Mouse (Mus musculus): ENCODE results near the gene Cct2.

Gene Cct2

GRCm38 (mm10) chr10:117063254-117064021 lies at the start of gene Cct2:
Cct2 (minus strand) TSS chr10:117063814.
- peak; percentile 80 to 87 for DNase-seq (ENCODE audit: low spot score in 2 of 2)

DNA sequence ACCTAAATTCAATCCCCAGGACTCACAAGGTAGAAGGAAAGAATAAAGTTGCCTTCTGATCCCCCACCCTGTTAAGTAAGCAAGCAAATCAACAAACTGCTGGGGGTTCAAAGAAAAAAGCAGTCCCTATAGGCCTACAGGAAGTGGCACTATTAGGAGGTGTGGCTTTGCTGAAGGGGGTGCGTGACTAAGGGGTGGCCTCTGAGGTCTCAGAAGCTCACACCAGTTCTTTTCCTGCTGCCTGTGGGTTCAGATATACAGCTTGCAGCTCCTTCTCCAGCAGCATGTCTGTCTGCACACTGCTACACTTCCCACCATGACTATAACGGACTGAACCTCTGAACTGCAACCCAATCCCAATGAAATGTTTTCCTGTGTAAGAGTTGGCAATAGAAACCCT lies 48.9 kb upstream of the Cct2 start:
- DNase-seq (ENCODE audit: low spot score in 2 of 2), result no peak

DNA sequence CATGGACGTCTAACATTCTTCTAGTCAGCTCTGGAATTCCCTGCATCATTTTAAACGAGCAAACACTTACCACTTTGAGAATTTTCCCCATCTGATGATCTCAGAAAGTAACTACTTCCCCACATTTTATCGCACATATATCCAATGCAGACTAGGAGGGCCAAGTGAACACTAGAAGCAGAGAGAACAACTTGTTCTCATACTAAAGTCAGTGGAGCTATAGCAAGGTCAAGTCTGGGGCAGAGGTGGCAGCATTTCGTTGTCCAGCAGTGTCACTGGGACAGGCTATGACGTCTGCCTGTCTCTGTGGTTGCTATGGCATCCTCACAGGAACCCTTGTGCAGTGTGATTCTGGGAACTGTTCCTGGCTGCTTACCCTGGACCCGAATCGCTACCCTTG lies 47.8 kb upstream of the Cct2 start:
- DNase-seq (ENCODE audit: low spot score in 2 of 2), result no peak

DNA sequence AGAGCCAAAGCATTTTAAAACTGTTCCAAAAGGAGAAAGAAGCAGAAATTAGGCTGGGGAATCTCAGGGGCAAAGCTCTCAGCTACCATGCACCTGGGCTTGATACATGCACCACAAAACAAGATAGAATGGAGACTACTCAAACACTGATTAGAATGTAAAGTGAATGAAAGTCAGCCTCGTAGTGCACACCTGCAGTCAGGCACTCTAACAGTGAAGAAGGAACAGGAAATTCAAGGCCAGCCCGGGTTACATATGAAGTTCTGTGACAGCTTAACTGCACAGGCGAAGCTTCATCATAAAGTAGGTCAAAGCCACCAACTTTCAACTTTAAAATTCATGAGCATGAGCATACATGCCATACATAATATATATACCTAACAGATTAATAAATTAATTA lies 46.7 kb upstream of the Cct2 start:
- no peak for DNase-seq (ENCODE audit: low spot score in 2 of 2)

DNA sequence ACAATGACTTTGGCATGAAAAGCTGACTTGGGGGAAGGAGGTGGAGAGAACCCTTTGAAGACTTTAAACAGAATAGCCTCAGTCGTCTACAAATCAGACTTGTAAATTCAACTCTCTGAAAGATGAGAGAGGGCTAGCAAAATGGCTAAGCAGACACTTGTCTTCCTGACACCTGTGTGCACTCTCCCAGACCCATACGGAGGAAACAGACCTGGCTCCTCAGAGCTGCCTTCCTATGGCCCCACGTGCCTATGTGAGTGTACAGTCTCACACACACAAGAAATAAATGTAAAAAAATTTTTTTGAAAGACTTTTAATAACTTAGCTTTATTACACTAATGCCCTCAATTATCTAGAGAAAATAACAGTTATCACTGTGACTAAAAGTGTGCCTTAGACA lies 43.1 kb upstream of the Cct2 start:
- DNase-seq (ENCODE audit: low spot score in 2 of 2), result no peak

DNA sequence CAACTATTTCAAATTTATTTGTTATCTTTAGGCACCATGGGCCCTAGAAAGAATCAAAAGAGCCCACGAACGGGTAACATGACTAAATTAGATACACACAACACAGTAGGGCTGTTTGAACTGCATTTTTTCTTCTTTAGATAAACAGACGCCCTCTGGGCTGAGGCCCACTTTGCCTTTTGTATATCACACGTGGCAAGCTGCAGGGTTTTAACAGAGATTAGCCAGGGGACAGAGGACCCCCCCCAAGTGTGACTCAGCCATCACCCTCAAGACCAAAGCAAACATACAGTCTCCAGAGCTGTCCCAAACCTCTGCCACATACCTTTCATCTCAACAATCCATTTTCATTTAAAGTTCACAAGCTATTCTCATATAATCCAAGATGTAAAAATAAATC lies 42.6 kb upstream of the Cct2 start:
- DNase-seq (ENCODE audit: low spot score in 2 of 2), result no peak

- no peak for DNase-seq (ENCODE audit: low spot score in 2 of 2)
Observed at GRCm38 (mm10) chr10:117105015-117105414, 41.4 kb upstream of the Cct2 start.

GRCm38 (mm10) chr10:117103854-117104598 lies 40.4 kb upstream of the Cct2 start:
- no peak for DNase-seq (ENCODE audit: low spot score in 2 of 2)

DNA sequence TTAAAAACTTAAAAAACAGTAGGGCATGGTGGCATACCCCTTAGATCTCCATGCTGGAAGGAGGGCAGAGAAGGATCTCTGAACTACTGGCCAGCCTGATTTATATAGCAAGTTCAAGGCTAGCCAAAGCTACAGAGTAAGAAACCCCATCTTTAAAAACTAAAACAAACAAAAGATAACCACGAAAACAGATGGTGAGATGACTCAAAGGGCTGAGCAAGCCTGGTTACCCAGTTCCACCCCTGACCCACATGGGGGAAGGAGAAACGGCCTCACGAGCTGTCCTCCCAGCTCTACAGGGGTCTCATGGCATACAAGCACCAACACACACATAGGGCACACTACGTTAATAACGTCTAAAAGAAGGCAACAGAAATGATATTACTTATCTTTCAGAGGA lies 36.6 kb upstream of the Cct2 start:
- no peak for DNase-seq (ENCODE audit: low spot score in 2 of 2)

- no peak for DNase-seq (ENCODE audit: low spot score in 2 of 2)
Observed at GRCm38 (mm10) chr10:117097116-117097698, 33.6 kb upstream of the Cct2 start.

GRCm38 (mm10) chr10:117096096-117096495 lies 32.5 kb upstream of the Cct2 start:
- no peak for DNase-seq (ENCODE audit: low spot score in 2 of 2)

DNA sequence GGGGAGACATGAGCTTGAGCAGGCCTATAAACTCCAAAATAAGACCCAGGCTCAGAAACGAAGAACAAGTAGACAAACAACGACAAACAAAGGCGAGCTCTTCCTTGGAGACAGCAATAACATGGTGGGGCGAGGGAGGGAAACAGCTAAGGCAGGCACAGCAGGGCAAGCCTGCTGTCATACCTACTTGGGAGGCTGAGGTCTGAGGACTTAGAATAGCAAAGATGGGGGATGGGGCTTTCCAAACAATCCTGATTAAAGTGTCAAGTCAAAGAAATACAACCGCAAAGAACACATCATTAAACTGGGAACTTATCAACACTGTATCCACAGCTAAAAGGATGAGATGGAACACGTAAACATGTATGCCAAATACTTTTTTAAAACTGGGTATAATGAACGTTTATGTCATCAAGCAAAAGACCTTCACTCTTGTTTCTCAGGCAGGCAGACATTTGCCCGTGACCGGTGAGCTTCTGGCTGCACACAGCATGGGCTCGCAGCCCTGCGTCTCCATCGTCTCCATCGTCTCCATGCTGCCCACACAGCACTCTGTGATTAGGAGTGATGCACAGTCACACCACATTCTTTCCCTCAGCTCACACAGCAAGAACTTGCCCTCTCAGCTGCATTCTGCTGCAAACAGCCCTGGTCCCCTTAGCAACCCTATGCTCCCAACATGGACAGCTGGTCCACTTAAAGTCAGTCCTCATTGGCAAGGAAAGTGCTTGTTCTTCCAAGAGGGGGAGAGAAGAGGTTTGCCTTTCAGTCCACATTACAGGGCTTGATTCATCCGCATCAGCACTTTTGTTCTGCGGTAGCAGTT lies 31.1 kb upstream of the Cct2 start:
- DNase-seq (ENCODE audit: low spot score in 2 of 2), result peak; percentile 26 to 29

DNA sequence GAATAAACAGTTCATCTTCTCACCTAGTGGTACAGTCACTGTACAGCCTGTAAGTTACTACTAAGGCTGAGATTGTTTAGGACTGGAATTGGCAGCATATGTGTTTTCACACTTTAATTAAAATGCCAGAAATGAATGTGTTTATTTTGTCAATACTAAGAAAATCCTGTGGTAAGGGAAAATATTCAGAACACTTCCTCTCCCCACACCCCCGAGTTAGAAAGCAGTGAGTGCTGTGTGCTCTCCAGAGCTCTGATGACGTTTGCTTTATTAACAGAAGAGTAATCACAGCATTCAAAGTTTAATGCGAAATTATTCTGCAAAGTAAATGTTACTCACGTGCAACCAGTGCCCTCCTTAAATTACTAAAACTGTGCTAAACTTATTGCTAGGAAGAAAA lies 26.0 kb upstream of the Cct2 start:
- DNase-seq (ENCODE audit: low spot score in 2 of 2), result no peak

DNA sequence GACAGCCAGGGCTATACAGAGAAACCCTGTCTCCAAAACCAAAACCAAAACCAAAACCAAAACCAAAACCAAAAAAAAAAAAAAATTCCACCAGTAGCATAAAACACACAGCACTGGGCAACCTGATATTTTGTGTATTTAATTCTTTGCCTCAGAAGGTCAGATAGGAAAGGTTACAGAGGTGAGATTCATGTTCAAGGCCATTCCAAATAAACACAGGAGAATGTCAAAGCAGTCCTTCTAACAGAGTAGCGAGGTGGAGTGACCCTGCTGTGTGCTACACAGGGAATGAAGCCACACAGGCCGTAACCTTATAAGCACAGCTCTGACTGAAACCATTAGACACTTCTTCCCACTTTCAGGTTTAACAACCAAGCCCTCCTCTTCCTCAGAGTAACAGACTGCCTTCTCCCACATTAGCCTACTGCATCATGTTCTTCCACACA lies 18.3 kb upstream of the Cct2 start:
- DNase-seq (ENCODE audit: low spot score in 2 of 2), result no peak

DNA sequence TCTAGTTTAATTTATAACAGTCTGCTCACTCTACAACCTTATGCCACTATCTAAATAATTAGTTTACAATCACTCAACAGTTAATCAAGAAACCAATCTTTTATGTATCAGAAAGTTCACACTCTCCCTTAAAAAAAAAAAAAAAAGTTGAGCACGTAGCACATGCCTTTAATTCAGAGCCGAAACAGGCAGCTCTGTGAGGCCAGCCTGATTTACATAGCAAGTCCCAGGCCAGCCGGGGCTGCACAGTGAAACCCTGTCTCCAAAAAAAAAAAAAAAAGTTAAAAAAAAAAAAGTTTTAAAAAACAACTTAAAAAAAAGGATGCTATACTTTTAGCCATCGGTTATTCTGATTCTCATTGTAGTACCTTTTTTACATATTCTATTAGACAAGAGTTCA lies 17.7 kb upstream of the Cct2 start:
- DNase-seq (ENCODE audit: low spot score in 2 of 2), result no peak

DNA sequence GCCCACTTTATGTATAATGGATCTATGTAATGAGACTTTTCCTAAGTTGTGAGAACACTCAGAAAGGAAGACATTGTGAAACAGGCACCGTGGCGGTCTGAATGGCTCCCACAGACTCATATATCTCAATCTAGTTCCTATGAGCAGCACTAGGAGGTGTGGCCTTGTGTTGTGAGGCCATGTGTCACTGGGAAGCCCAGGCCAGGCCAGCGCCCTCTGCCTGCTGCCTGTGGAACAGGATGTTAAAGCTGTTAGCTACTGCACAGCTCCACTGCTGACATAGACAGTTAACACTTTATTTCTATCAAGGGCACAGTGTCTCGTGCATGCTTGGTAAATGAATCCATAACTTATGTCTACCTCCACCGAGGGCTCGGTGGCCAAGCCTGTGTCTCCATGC lies 14.7 kb upstream of the Cct2 start:
- DNase-seq (ENCODE audit: low spot score in 2 of 2), result no peak

DNA sequence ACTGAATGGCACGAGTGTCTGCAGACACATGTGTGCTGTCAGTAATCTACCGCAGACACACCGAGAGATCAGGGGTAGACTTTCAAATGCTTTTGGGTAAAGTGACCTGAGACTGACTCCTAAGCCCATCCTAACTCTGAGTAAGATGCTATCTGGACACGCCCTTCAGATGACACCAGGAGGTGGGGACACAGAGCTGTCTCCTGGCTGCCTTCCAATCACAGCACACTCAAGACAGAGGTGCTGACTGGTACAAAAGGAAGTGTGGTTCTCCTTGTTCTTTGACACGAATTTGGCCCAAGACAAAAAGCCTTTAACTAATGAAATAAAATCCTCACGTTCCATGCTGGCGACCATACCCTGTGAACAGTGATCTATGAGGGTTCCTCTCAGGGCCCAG lies 9.6 kb upstream of the Cct2 start:
- no peak for DNase-seq (ENCODE audit: low spot score in 2 of 2)

DNA sequence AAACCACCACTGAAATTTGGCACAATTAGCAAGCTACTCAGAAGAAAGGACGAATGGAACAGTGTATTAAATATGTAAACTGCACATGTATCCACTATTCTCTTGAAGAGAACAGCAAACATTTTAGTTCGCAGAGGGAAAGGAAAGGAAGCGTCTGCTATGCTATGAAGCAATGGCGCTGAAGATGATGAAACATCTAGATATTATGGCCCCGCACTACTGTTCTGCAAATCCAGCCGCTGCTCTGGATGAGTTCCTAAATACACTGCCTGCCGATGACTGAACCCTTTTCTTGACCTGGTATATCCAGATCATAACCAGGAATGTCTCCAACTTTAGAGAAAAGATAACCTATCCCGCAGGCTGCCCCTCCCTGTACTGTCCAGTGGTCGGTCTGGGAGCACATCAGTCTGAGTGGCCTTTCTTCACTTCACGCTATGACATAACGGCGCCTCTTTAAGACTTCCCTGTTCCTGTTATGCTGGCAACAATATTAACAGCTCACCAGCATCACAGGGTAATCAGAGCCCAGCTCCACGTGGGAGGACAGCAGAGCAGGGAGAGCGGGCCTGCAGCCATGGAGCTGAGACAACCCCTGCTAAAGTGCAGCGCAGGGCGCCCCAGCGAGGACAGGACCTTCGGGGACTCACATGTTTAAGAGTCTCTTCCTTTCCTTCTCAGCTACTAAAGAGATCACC lies 8.7 kb upstream of the Cct2 start:
- DNase-seq (ENCODE audit: low spot score in 2 of 2), result peak in 1 of 2 experiments; percentile 25

DNA sequence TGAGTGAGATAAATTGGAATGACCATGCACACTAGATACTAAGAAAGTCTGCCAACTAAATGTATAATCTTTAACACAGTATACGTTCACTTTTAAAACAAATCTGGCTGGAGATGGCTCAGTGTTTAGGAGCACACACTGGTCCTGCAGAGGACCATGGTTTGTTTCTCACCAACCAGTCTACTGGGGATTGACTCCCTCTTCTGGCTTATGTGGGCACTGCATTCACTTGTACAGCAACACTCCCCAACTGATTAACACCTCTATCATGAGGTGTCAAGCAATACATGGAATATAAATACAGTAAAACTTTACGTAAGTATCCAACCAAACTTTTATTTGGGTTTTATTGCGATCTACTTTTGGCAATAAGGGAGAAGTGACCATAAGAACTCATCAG lies 5.5 kb upstream of the Cct2 start:
- no peak for DNase-seq (ENCODE audit: low spot score in 2 of 2)

DNA sequence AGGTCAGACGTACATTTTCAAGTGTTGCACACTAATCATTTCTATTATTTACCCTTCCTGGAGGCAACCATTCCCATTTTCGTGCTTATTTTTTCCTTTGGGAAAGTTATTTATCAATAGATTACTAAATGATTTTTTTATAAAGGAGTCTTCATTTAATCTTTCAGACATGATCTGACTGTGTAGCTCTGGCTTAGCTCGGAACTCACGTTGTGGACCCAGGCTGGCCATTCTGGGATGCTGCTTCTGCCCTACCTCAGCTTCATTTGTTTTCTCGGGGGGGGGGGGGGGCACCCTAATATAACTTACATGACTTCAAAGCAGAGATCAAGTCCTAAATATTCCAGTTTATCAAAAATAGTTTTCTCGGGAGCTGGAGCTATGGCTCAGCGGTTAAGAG lies 462 bp upstream of the Cct2 start:
- no peak for DNase-seq (ENCODE audit: low spot score in 2 of 2)

DNA sequence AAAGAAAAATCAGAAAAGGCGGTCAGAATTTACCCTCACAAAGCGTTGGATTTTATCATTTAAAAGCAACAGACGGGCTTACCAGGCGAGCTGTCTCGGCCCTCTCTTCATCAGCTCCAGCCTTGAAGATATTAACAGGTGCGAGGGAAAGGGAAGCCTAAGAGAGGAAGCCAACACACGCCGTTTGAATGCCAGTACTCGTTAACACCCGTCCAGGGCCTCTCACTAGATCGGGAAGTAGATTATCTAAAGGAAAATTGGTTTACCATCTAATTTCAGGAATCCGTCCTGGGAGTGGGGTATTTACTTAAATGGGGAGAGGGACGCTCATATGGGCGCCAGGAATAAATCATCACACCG lies 740 bp downstream of the Cct2 start:
- no peak for DNase-seq (ENCODE audit: low spot score in 2 of 2)

GRCm38 (mm10) chr10:117055668-117056067 lies 7.9 kb downstream of the Cct2 start:
- DNase-seq (ENCODE audit: low spot score in 2 of 2), result no peak
